Mouse (Mus musculus): Measurements from ENCODE around the gene Ncor2. TPM values are rescaled to one million over a fixed set of nuclear protein-coding genes. Genes with fewer than 3 reads are reported as not detected.
A peak's percentile ranks its signal among the peaks of the same experiment; 100 is the strongest.

Ncor2 gene
- polyA plus RNA-seq, 1 experiment from 2014 or later, result 27.5 TPM

GRCm38 (mm10) chr5:125072425-125072824, 106.6 kb downstream of the Ncor2 start:
- H3K4me1 ChIP-seq (replicated peaks; ENCODE audit: control insufficient read depth, insufficient read depth, low read length), result peaks cover 57% of the 10 kb centered on the region
- H3K4me2 ChIP-seq (ENCODE audit: low read length), result no peak overlapping the region
- H3K4me3 ChIP-seq (ENCODE audit: low read depth, low read length), result no peak overlapping the region
- H3K9ac ChIP-seq (ENCODE audit: low read length), result no peak overlapping the region
- DNase-seq (ENCODE audit: low spot score), result no peak
- no peaks in the 10 kb centered on the region for H3K9me3 ChIP-seq (ENCODE audit: control insufficient read depth, low read length)
- peak overlapping the region; percentile 47; the same call in 1 of the 2 replicates for H3K27ac ChIP-seq (ENCODE audit: low read depth)
- H3K36me3 ChIP-seq (ENCODE audit: control insufficient read depth, insufficient read depth, low read length), result peaks cover 49% of the 10 kb centered on the region
- 64% methylated on average over 7 of the region's 7 CpGs for WGBS
- ATAC-seq (replicated peaks; ENCODE audit: low FRiP score, low TSS enrichment, low read depth), result no peak
- H3K27me3 ChIP-seq (replicated peaks; ENCODE audit: control insufficient read depth, insufficient read depth, low read length), result no peaks in the 10 kb centered on the region

- no peak for ATAC-seq (replicated peaks; ENCODE audit: low FRiP score, low TSS enrichment, low read depth)
- Histone ChIP-seq H3K9me3 (ENCODE audit: control insufficient read depth, low read length) (no peaks in the 10 kb centered on the region), H3K27ac (ENCODE audit: low read depth) (peak overlapping the region; percentile 47; the same call in 1 of the 2 replicates), H3K4me3 (ENCODE audit: low read depth, low read length) (no peak overlapping the region), H3K4me2 (ENCODE audit: low read length) (no peak overlapping the region), H3K36me3 (ENCODE audit: control insufficient read depth, insufficient read depth, low read length) (peaks cover 46% of the 10 kb centered on the region), H3K4me1 (replicated peaks; ENCODE audit: control insufficient read depth, insufficient read depth, low read length) (peaks cover 57% of the 10 kb centered on the region), H3K9ac (ENCODE audit: low read length) (no peak overlapping the region), H3K27me3 (replicated peaks; ENCODE audit: control insufficient read depth, insufficient read depth, low read length) (no peaks in the 10 kb centered on the region)
- no peak for DNase-seq (ENCODE audit: low spot score)
- 21% methylated on average over 4 of the region's 4 CpGs for WGBS
Observed at GRCm38 (mm10) chr5:125071919-125072318, 107.1 kb downstream of the Ncor2 start.

GRCm38 (mm10) chr5:125070399-125070798, 108.6 kb downstream of the Ncor2 start:
- H3K9ac ChIP-seq (ENCODE audit: low read length), result no peak overlapping the region
- DNase-seq (ENCODE audit: low spot score) (no peak), ATAC-seq (replicated peaks; ENCODE audit: low FRiP score, low TSS enrichment, low read depth) (no peak)
- no peak overlapping the region for H3K4me3 ChIP-seq (ENCODE audit: low read depth, low read length)
- WGBS, result 45% methylated on average over 2 of the region's 2 CpGs
- H3K27me3 ChIP-seq (replicated peaks; ENCODE audit: control insufficient read depth, insufficient read depth, low read length), result no peaks in the 10 kb centered on the region
- H3K36me3 ChIP-seq (ENCODE audit: control insufficient read depth, insufficient read depth, low read length), result peaks cover 53% of the 10 kb centered on the region
- no peaks in the 10 kb centered on the region for H3K9me3 ChIP-seq (ENCODE audit: control insufficient read depth, low read length)
- H3K4me2 ChIP-seq (ENCODE audit: low read length), result no peak overlapping the region
- no peak overlapping the region for H3K27ac ChIP-seq (ENCODE audit: low read depth)
- peaks cover 57% of the 10 kb centered on the region for H3K4me1 ChIP-seq (replicated peaks; ENCODE audit: control insufficient read depth, insufficient read depth, low read length)

- DNase-seq (ENCODE audit: low spot score) (no peak), ATAC-seq (replicated peaks; ENCODE audit: low FRiP score, low TSS enrichment, low read depth) (no peak)
- Histone ChIP-seq H3K27ac (ENCODE audit: low read depth) (no peak overlapping the region), H3K4me3 (ENCODE audit: low read depth, low read length) (no peak overlapping the region), H3K27me3 (replicated peaks; ENCODE audit: control insufficient read depth, insufficient read depth, low read length) (no peaks in the 10 kb centered on the region), H3K4me2 (ENCODE audit: low read length) (no peak overlapping the region), H3K36me3 (ENCODE audit: control insufficient read depth, insufficient read depth, low read length) (peaks cover 53% of the 10 kb centered on the region), H3K9ac (ENCODE audit: low read length) (no peak overlapping the region), H3K9me3 (ENCODE audit: control insufficient read depth, low read length) (no peaks in the 10 kb centered on the region), H3K4me1 (replicated peaks; ENCODE audit: control insufficient read depth, insufficient read depth, low read length) (peaks cover 57% of the 10 kb centered on the region)
- WGBS, result 64% methylated on average over 5 of the region's 5 CpGs
Observed at GRCm38 (mm10) chr5:125069916-125070315, 109.1 kb downstream of the Ncor2 start.

GRCm38 (mm10) chr5:125069426-125069825, 109.6 kb downstream of the Ncor2 start:
- H3K27ac ChIP-seq (ENCODE audit: low read depth), result peak overlapping the region; percentile 75; the same call in 1 of the 2 replicates
- DNase-seq (ENCODE audit: low spot score), result no peak
- H3K36me3 ChIP-seq (ENCODE audit: control insufficient read depth, insufficient read depth, low read length), result peaks cover 53% of the 10 kb centered on the region
- WGBS, result 60% methylated on average over 5 of the region's 5 CpGs
- no peaks in the 10 kb centered on the region for H3K9me3 ChIP-seq (ENCODE audit: control insufficient read depth, low read length)
- no peak overlapping the region; the same call in 1 of the 2 replicates for H3K4me2 ChIP-seq (ENCODE audit: low read length)
- H3K4me3 ChIP-seq (ENCODE audit: low read depth, low read length), result no peak overlapping the region
- H3K4me1 ChIP-seq (replicated peaks; ENCODE audit: control insufficient read depth, insufficient read depth, low read length), result peaks cover 57% of the 10 kb centered on the region
- H3K9ac ChIP-seq (ENCODE audit: low read length), result no peak overlapping the region
- ATAC-seq (replicated peaks; ENCODE audit: low FRiP score, low TSS enrichment, low read depth), result no peak
- no peaks in the 10 kb centered on the region for H3K27me3 ChIP-seq (replicated peaks; ENCODE audit: control insufficient read depth, insufficient read depth, low read length)

GRCm38 (mm10) chr5:125068371-125068951, 110.6 kb downstream of the Ncor2 start:
- 23% methylated on average over 16 of the region's 16 CpGs for WGBS
- 0 out of 2 replicates have a peak overlapping the region, but pooled peaks have one; percentile 13 for H3K4me2 ChIP-seq (ENCODE audit: low read length)
- peaks cover 57% of the 10 kb centered on the region for H3K4me1 ChIP-seq (replicated peaks; ENCODE audit: control insufficient read depth, insufficient read depth, low read length)
- H3K4me3 ChIP-seq (ENCODE audit: low read depth, low read length), result no peak overlapping the region
- peak; percentile 81 for ATAC-seq (replicated peaks; ENCODE audit: low FRiP score, low TSS enrichment, low read depth)
- DNase-seq (ENCODE audit: low spot score), result peak; percentile 81
- peak overlapping the region; percentile 75 for H3K27ac ChIP-seq (ENCODE audit: low read depth)
- no peaks in the 10 kb centered on the region for H3K27me3 ChIP-seq (replicated peaks; ENCODE audit: control insufficient read depth, insufficient read depth, low read length)
- H3K36me3 ChIP-seq (ENCODE audit: control insufficient read depth, insufficient read depth, low read length), result peaks cover 55% of the 10 kb centered on the region
- no peaks in the 10 kb centered on the region for H3K9me3 ChIP-seq (ENCODE audit: control insufficient read depth, low read length)
- no peak overlapping the region for H3K9ac ChIP-seq (ENCODE audit: low read length)

- WGBS, result 68% methylated on average over 14 of the region's 14 CpGs
Observed at GRCm38 (mm10) chr5:125067673-125068072, 111.3 kb downstream of the Ncor2 start.

GRCm38 (mm10) chr5:125066479-125067471, 112.2 kb downstream of the Ncor2 start:
- Histone ChIP-seq H3K27me3 (replicated peaks; ENCODE audit: control insufficient read depth, insufficient read depth, low read length) (no peaks in the 10 kb centered on the region), H3K36me3 (ENCODE audit: control insufficient read depth, insufficient read depth, low read length) (peaks cover 63% of the 10 kb centered on the region), H3K4me1 (replicated peaks; ENCODE audit: control insufficient read depth, insufficient read depth, low read length) (peaks cover 43% of the 10 kb centered on the region), H3K4me3 (ENCODE audit: low read depth, low read length) (no peak overlapping the region), H3K9me3 (ENCODE audit: control insufficient read depth, low read length) (no peaks in the 10 kb centered on the region), H3K27ac (ENCODE audit: low read depth) (no peak overlapping the region), H3K4me2 (ENCODE audit: low read length) (no peak overlapping the region), H3K9ac (ENCODE audit: low read length) (no peak overlapping the region)
- WGBS, result 88% methylated on average over 13 of the region's 13 CpGs
- ATAC-seq (replicated peaks; ENCODE audit: low FRiP score, low TSS enrichment, low read depth), result no peak
- DNase-seq (ENCODE audit: low spot score), result peak; percentile 94

More at GRCm38 (mm10) chr5:125067673-125068072, 111.3 kb downstream of the Ncor2 start:
- ATAC-seq (replicated peaks; ENCODE audit: low FRiP score, low TSS enrichment, low read depth), result no peak
- Histone ChIP-seq H3K9ac (ENCODE audit: low read length) (no peak overlapping the region), H3K9me3 (ENCODE audit: control insufficient read depth, low read length) (no peaks in the 10 kb centered on the region), H3K27ac (ENCODE audit: low read depth) (peak overlapping the region; percentile 27), H3K4me1 (replicated peaks; ENCODE audit: control insufficient read depth, insufficient read depth, low read length) (peaks cover 52% of the 10 kb centered on the region), H3K4me2 (ENCODE audit: low read length) (no peak overlapping the region), H3K4me3 (ENCODE audit: low read depth, low read length) (no peak overlapping the region), H3K36me3 (ENCODE audit: control insufficient read depth, insufficient read depth, low read length) (peaks cover 57% of the 10 kb centered on the region), H3K27me3 (replicated peaks; ENCODE audit: control insufficient read depth, insufficient read depth, low read length) (no peaks in the 10 kb centered on the region)
- no peak for DNase-seq (ENCODE audit: low spot score)
